Mouse (Mus musculus) hindbrain, embryonic 11.5 days (tissue): ENCODE results near the gene Qtrt2. TPM values are rescaled to one million over a fixed set of nuclear protein-coding genes. Genes with fewer than 3 reads are reported as not detected.

Experiments
- ATAC-seq: fragments of 200-750 bp; cut with Nextera tagmentation; 2 replicates; pipeline ENCODE4 v1.8.0; 2017; ENCODE audit warnings: mild to moderate bottlenecking, moderate TSS enrichment, moderate library complexity; ENCODE audit not compliant: low FRiP score
- DNase-seq: peaks from one replicate; pipeline ENCODE4 v3.0.0-alpha.2; 2015; ENCODE audit warnings: low spot score
- H3K27ac ChIP-seq: fragments of 300-500 bp; sonication (generic); 2 replicates; pipeline ENCODE4 v1.5.1; 2014; ENCODE audit warnings: mild to moderate bottlenecking, low read depth, low read length
- H3K27me3 ChIP-seq: fragments of 300-500 bp; sonication (generic); 2 replicates; pipeline ENCODE4 v1.6.1; 2014; ENCODE audit warnings: mild to moderate bottlenecking, low read length, moderate library complexity, mixed read lengths; ENCODE audit not compliant: control insufficient read depth, insufficient read depth
- H3K36me3 ChIP-seq: fragments of 300-500 bp; sonication (generic); 2 replicates; pipeline ENCODE4 v1.6.1; 2014; ENCODE audit warnings: mild to moderate bottlenecking, low read length, moderate library complexity, mixed read lengths; ENCODE audit not compliant: control insufficient read depth, insufficient read depth
- H3K4me1 ChIP-seq: fragments of 300-500 bp; sonication (generic); replicated peaks from 2 replicates; pipeline ENCODE4 v1.6.1; 2014; ENCODE audit warnings: low read length, mixed read lengths; ENCODE audit not compliant: control insufficient read depth, insufficient read depth
- H3K4me2 ChIP-seq: fragments of 300-500 bp; sonication (generic); replicated peaks from 2 replicates; pipeline ENCODE4 v1.6.1; 2014; ENCODE audit warnings: mild to moderate bottlenecking, low read depth, low read length
- H3K4me3 ChIP-seq: fragments of 300-500 bp; sonication (generic); 2 replicates; pipeline ENCODE4 v1.5.1; 2014; ENCODE audit warnings: low read depth, low read length
- H3K9ac ChIP-seq: fragments of 300-500 bp; sonication (generic); 2 replicates; pipeline ENCODE4 v1.6.1; 2014; ENCODE audit warnings: low read depth, low read length
- H3K9me3 ChIP-seq: fragments of 300-500 bp; sonication (generic); 2 replicates; pipeline ENCODE4 v1.6.1; 2016; ENCODE audit warnings: low read length; ENCODE audit not compliant: control insufficient read depth
- WGBS: fragments of 180-500 bp; shearing (Covaris S2); extraction: QIAGEN DNeasy Blood & Tissue Kit; methylation state at CpG from one replicate; pipeline ENCODE4 v1.1.7; 2014; 5-methylcytosine and 5-hydroxymethylcytosine counted together
- polyA plus RNA-seq: library from polyadenylated mRNA; unstranded; fragments of >200 nt; fragmentation: Nextera tagmentation; extraction: Ambion mirVana; gene quantifications from 2 replicates; pipeline ENCODE4 v1.2.1, GENCODE M21; 2014

Qtrt2 gene
- polyA plus RNA-seq, 1 experiment from 2014 or later = 35.9 TPM

DNA sequence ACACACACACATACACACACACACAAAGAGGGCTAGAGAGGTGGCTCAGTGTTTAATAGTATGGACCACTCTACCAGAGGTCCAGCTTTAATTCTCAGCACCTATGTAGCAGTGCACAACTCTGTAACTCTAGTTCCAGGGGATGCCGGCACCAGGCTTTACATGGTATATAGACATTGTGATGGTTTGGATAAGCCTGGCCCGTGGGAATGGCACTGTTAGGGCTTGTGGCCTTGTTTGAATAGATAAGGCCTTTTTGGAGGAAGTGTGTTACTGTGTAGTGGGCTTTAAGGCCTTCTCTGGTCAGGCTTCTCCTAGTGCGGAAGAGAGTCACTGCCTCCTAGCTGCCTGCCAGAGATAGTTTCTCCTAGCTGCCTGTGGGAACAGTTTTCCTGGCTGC lies 7.7 kb downstream of the Qtrt2 start:
- WGBS = 93% methylated on average over 3 of the region's 3 CpGs
- Histone ChIP-seq H3K27me3 (no peaks in the 10 kb centered on the region), H3K4me1 (no peaks in the 10 kb centered on the region), H3K36me3 (no peaks in the 10 kb centered on the region), H3K9ac (no peak overlapping the region), H3K4me2 (no peak overlapping the region), H3K4me3 (no peak overlapping the region), H3K9me3 (no peaks in the 10 kb centered on the region), H3K27ac (no peak overlapping the region)
- ATAC-seq = no peak
- DNase-seq = no peak

DNA sequence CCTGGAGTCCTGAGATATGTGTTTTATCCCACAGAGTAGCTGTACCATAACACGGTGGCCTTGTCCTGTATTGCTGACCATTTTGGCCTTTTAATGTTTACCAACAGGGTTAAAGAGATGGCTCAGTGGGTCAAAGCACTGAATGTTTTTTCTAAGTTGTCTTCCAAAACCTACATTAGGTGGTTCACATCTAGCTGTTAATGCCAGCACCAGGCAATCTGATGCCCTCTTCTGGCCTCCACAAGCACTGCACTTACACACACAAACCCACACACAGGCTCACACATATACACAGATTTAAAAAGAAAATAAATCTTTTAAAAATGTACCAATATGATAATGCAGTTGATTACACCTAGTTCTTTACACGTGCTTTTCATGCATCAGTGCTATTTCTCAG lies 17.7 kb downstream of the Qtrt2 start:
- no peak overlapping the region for H3K4me3 ChIP-seq
- no peak overlapping the region for H3K9ac ChIP-seq
- H3K4me2 ChIP-seq = no peak overlapping the region
- no peak overlapping the region for H3K27ac ChIP-seq
- H3K4me1 ChIP-seq = no peaks in the 10 kb centered on the region
- WGBS = 84% methylated on average over 2 of the region's 2 CpGs
- H3K36me3 ChIP-seq = no peaks in the 10 kb centered on the region
- ATAC-seq (no peak), DNase-seq (no peak)
- H3K9me3 ChIP-seq = no peaks in the 10 kb centered on the region
- no peaks in the 10 kb centered on the region for H3K27me3 ChIP-seq

DNA sequence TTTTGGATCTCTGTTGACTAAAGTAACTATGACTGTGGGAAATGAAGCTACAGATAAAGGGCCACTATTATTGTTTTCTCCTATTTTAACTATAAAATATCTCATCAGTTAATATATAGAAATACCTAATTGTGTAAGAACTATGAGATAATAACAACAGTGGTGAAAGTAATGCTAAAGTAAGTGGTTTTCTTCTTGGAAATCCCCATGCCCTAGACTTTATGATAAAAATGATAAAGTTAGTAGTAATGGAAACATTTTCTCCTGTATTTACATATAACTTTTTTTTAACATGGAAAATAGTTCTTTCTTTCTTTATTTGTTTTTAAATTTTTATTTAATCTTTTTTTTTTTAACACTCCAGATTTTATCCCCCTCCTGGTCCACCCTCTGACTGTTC lies 26.0 kb downstream of the Qtrt2 start:
- no peaks in the 10 kb centered on the region for H3K4me1 ChIP-seq
- H3K4me2 ChIP-seq = no peak overlapping the region
- no peak overlapping the region for H3K9ac ChIP-seq
- no peaks in the 10 kb centered on the region for H3K27me3 ChIP-seq
- H3K36me3 ChIP-seq = no peaks in the 10 kb centered on the region
- no peak overlapping the region for H3K4me3 ChIP-seq
- DNase-seq (no peak), ATAC-seq (no peak)
- no peaks in the 10 kb centered on the region for H3K9me3 ChIP-seq
- H3K27ac ChIP-seq = no peak overlapping the region

DNA sequence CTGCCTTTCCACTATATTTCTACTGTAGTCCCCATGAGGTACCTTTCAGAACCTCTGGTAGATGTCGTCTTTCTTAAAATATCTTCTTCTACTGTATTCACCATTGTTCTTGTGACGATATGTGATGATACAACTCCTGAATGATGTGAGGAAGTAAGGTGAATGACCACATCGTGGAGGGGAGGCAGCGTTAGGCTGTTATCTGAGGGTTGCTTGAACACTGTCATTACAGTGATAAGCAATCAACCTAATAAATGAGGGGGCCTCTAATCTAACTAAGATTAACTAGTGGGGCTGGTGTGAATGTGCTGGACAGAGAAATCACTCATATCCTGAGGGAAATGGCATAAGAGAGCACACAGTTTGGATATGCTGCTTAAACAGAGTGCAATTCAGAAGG lies 26.5 kb downstream of the Qtrt2 start:
- Histone ChIP-seq H3K27me3 (no peaks in the 10 kb centered on the region), H3K36me3 (no peaks in the 10 kb centered on the region), H3K9ac (no peak overlapping the region), H3K4me2 (no peak overlapping the region), H3K27ac (no peak overlapping the region), H3K4me1 (no peaks in the 10 kb centered on the region), H3K9me3 (no peaks in the 10 kb centered on the region), H3K4me3 (no peak overlapping the region)
- WGBS = 93% methylated on average over 4 of the region's 4 CpGs
- ATAC-seq (no peak), DNase-seq (no peak)

DNA sequence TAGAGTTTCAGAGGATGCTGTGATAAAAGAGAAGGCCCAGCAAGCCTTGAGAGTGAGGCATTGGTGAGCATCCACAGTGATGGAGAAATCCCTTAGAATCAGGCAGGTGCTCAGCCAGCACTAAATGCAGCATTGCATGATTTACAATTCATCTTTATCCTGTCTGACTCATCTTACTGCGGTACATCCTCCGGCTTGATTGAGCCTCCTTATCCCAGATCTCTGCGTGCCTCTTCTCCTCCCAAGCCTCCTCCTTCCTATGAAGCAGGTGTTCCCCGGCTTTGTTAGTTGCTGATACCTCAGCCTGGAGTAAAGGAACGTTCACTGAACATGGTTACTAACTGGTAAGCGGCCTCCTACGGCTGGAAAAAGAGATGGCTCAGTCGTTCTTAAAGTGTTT lies 32.1 kb downstream of the Qtrt2 start:
- 91% methylated on average over 8 of the region's 8 CpGs for WGBS
- Histone ChIP-seq H3K27me3 (no peaks in the 10 kb centered on the region), H3K4me3 (no peak overlapping the region), H3K4me1 (no peaks in the 10 kb centered on the region), H3K27ac (no peak overlapping the region), H3K9me3 (no peaks in the 10 kb centered on the region), H3K9ac (no peak overlapping the region), H3K36me3 (no peaks in the 10 kb centered on the region), H3K4me2 (no peak overlapping the region)
- ATAC-seq = no peak
- DNase-seq = no peak

DNA sequence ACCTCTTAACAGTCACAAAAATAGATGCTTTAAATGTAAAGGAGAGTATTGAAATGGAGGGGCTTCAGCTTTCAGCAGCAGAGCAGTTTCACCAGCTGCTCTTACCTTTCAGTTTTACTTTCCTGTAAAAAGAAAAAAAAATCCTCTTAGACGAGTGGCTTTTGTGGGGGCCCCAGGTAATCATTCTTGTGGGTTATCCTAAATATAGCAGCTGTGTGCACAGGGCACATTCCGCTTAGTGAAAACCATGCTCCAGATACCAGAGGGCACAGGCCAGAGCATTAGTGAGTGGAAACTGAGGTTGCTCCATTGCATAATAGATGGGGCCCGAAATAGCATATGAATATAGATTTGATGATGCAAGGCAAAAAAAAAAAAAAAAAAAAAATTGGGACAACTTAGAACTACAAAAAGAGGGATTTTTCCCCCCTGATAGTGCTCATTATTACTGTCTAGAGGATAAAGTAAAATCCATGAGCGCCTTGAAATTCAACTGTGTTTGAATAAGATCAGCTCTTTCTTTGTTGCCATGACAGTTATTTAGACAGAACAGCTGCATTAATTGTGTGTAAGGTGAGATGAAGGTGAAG lies 35.8 kb downstream of the Qtrt2 start:
- Histone ChIP-seq H3K4me1 (no peaks in the 10 kb centered on the region), H3K9ac (no peak overlapping the region), H3K27me3 (no peaks in the 10 kb centered on the region), H3K27ac (no peak overlapping the region), H3K9me3 (no peaks in the 10 kb centered on the region), H3K36me3 (no peaks in the 10 kb centered on the region), H3K4me2 (no peak overlapping the region), H3K4me3 (no peak overlapping the region)
- no peak for ATAC-seq
- no peak for DNase-seq
- 88% methylated on average over 4 of the region's 4 CpGs for WGBS

DNA sequence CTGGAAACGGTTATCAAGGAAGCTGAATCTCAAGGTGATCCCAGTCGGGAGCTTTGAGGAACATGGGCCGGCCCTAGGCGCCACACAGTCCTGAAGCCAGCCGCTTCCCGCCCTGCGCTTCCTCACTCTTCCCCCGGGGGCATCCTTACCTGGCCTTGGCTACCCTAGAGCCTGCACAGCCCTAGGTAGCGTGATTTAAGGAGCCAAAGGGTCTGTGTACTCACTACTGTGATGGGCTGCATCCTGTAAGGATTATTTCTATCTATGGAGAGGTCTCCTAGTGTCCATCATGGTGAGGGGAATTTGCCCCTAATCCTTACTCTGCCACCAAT lies 36.6 kb downstream of the Qtrt2 start:
- Histone ChIP-seq H3K27ac (peak overlapping the region; percentile 24; the same call in 1 of the 2 replicates), H3K9me3 (no peaks in the 10 kb centered on the region), H3K4me2 (peak overlapping the region; percentile 51), H3K4me1 (no peaks in the 10 kb centered on the region), H3K36me3 (no peaks in the 10 kb centered on the region), H3K4me3 (peak overlapping the region; percentile 69), H3K9ac (peak overlapping the region; percentile 86), H3K27me3 (no peaks in the 10 kb centered on the region)
- WGBS = 2% methylated on average over 9 of the region's 9 CpGs
- ATAC-seq (peak; percentile 97), DNase-seq (no peak)

DNA sequence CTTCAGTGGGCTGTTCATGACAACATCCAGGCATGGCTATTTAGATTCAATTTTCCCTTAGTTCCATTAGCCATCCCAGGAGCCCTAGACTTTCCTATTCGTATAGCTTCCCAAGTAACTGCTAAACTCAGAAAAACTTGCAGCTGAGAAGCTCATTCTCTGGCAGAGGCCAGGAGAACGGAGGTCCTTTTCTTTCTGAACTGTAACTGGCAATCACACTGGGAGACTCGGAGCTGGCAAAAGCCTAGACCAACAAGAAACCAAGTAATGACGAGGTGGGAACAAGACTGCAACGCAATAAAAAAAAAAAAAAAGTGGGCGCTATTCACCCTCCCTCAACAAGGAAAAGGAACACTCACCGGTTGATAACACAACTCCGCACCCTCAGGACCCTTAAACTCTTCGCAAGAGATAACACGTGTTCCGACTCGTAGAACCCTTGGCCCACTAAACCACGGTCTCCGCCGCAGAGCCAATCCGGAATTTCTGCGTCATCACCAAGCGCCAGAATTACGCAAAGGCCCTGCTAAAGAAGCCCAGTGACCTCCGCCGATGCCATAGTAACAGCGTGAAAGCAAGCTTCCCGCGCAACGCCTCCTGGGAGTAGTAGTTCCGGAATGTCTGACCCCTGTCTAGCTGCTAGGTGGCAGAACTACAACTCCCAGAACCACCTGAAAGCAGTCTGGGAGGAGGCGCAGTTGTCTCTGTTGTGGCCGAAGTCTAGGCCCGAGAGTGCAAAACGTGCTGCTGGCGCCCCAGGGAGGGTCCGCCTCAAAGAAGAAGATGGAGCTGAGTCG lies 37.2 kb downstream of the Qtrt2 start, which contains the start of gene Ccdc191:
Ccdc191 (plus strand) TSS at position 593 of the 797 bp plus-strand sequence.
- ATAC-seq (peak; percentile 100), DNase-seq (peak; percentile 100)
- H3K4me1 ChIP-seq = no peaks in the 10 kb centered on the region
- H3K4me3 ChIP-seq = peak within 1 kb of the TSS; percentile 69
- peak within 1 kb of the TSS; percentile 51 for H3K4me2 ChIP-seq
- no peaks in the 10 kb centered on the region for H3K36me3 ChIP-seq
- no peaks in the 10 kb centered on the region for H3K9me3 ChIP-seq
- no peaks in the 10 kb centered on the region for H3K27me3 ChIP-seq
- WGBS = under 1% methylated on average over 33 of the region's 33 CpGs
- H3K9ac ChIP-seq = peak within 1 kb of the TSS; percentile 86
- peak within 1 kb of the TSS; percentile 24; the same call in 1 of the 2 replicates for H3K27ac ChIP-seq

DNA sequence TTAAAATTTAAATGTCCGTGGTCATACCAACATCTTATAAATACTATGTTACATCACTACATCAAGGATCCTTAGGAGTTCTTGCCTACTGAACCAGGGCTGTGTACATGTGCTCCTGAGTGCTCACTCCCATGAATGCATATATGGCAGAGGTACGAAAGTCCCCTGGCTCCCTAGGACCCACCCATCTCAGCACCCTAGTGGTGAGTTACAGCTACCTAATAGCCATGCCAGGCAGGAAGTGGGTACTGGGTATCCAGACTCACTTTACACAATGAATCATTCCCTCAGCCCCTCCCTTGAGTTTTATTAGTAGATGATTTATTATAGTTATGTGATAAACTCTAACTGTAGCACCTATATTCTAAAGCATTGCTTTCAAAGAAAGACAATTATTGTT lies 44.3 kb downstream of the Qtrt2 start:
- no peaks in the 10 kb centered on the region for H3K27me3 ChIP-seq
- H3K9me3 ChIP-seq = no peaks in the 10 kb centered on the region
- DNase-seq (no peak), ATAC-seq (no peak)
- no peak overlapping the region for H3K27ac ChIP-seq
- 97% methylated on average over 2 of the region's 2 CpGs for WGBS
- H3K9ac ChIP-seq = no peak overlapping the region
- H3K4me3 ChIP-seq = no peak overlapping the region
- H3K4me2 ChIP-seq = no peak overlapping the region
- no peaks in the 10 kb centered on the region for H3K4me1 ChIP-seq
- H3K36me3 ChIP-seq = 0 out of 2 replicates have a peak, but pooled peaks cover 2% of the 10 kb centered on the region
